Mouse (Mus musculus) ES-Bruce4 (cell line): Measurements from ENCODE around the gene Gm29609.

Experiments
- CTCF ChIP-seq: IDR thresholded peaks from one replicate; pipeline ENCODE4 v1.8.1; 2011; ENCODE audit warnings: low read depth, low read length
- POLR2A ChIP-seq: IDR thresholded peaks from one replicate; pipeline ENCODE4 v1.8.1; 2011; ENCODE audit warnings: low read length; ENCODE audit not compliant: insufficient read depth

GRCm38 (mm10) chr5:31197072-31197471 is 17.4 kb upstream of the Gm29609 start:
- TF ChIP-seq CTCF (no peak), POLR2A (no peak)
